Mouse (Mus musculus): ENCODE measurements around the gene Marco. TPM values are rescaled to one million over a fixed set of nuclear protein-coding genes. Genes with fewer than 3 reads are reported as not detected.

Gene Marco
- polyA plus RNA-seq, 2 experiments, result 24.1 to 27.2 TPM

DNA sequence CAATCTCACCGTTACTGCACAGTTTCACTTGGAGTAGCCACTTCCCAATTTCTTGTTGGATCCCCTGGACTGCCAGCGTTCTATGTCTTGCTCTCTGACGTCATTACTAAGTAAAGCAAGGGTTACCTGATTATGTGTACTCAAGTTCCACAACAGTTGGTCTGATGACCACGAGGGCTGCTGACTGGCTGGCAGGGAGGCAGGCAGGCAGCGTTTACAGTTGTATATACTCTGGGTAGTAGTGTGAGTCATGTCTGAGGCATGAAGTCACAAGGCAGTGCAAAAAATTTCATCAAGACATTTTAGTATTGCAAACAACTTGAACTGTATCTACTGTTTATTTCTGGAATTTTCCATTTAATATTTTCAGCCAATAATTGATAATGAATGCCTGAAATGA lies 74.7 kb downstream of the Marco start:
- H3K27ac ChIP-seq, result no peak overlapping the region
- TF ChIP-seq CTCF (IDR thresholded peaks at IDR 0.05; ENCODE audit: low read depth), result no peak
- TF ChIP-seq EP300 (IDR thresholded peaks at IDR 0.05; ENCODE audit: low read depth), result no peak
- H3K27me3 ChIP-seq (ENCODE audit: control insufficient read depth, insufficient read depth, low read length), result no peaks in the 10 kb centered on the region
- no peaks in the 10 kb centered on the region for H3K4me1 ChIP-seq (replicated peaks; ENCODE audit: control insufficient read depth in 2 of 2, insufficient read depth in 2 of 2, low read length in 1 of 2)
- H3K36me3 ChIP-seq (replicated peaks; ENCODE audit: control insufficient read depth, insufficient read depth, low read depth), result no peaks in the 10 kb centered on the region
- ATAC-seq (ENCODE audit: insufficient read depth), result no peak
- 46% methylated on average over 5 of the region's 5 CpGs for WGBS (ENCODE audit: insufficient replicate concordance)
- H3K9ac ChIP-seq (replicated peaks), result no peak overlapping the region
- no peaks in the 10 kb centered on the region for H3K9me3 ChIP-seq (ENCODE audit: control insufficient read depth, low read length)
- H3K4me2 ChIP-seq (ENCODE audit: low read depth), result no peak overlapping the region
- H3K4me3 ChIP-seq (ENCODE audit: insufficient read depth in 1 of 2, low read depth in 2 of 2, low read length in 2 of 2), result no peak overlapping the region
- no peak for DNase-seq (ENCODE audit: low read depth in 3 of 3, low spot score in 3 of 3)

DNA sequence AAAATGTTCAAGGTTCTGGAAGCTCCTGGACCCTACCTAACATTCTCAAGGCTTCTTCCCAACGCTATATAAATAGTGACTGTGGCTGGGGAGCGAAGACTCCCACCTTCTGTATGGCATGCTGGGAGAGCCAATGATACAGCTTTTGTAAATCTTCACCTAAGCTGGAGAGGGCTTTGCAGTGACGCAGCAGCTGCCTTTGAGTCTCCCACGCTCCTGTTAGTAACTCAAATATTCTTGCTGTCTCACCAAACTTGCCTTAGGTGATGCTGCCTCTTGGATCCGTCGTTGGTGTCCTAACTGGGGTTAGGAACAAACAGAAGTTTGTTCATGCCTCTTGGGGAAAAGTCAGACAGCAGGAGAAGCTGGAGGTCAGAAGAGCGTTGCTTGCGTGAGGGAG lies 79.2 kb downstream of the Marco start:
- Histone ChIP-seq H3K27ac (no peak overlapping the region), H3K4me3 (ENCODE audit: insufficient read depth in 1 of 2, low read depth in 2 of 2, low read length in 2 of 2) (no peak overlapping the region), H3K9me3 (ENCODE audit: control insufficient read depth, low read length) (no peaks in the 10 kb centered on the region), H3K36me3 (replicated peaks; ENCODE audit: control insufficient read depth, insufficient read depth, low read depth) (no peaks in the 10 kb centered on the region), H3K27me3 (ENCODE audit: control insufficient read depth, insufficient read depth, low read length) (no peaks in the 10 kb centered on the region), H3K4me1 (replicated peaks; ENCODE audit: control insufficient read depth in 2 of 2, insufficient read depth in 2 of 2, low read length in 1 of 2) (no peaks in the 10 kb centered on the region), H3K4me2 (ENCODE audit: low read depth) (no peak overlapping the region), H3K9ac (replicated peaks) (no peak overlapping the region)
- no peak for ATAC-seq (ENCODE audit: insufficient read depth)
- TF ChIP-seq CTCF (IDR thresholded peaks at IDR 0.05; ENCODE audit: low read depth) (no peak), EP300 (IDR thresholded peaks at IDR 0.05; ENCODE audit: low read depth) (no peak)
- DNase-seq (ENCODE audit: low read depth in 3 of 3, low spot score in 3 of 3), result no peak
- WGBS (ENCODE audit: insufficient replicate concordance), result 54% methylated on average over 8 of the region's 8 CpGs

Other genes with a start within 250 kb of the Marco start
- gene Steap3, start 232.3 kb downstream of the Marco start, polyA plus RNA-seq (2012; rRNA removed), result 38.8 and 42.2 TPM in 2 replicates
- gene Steap3, start 232.3 kb downstream of the Marco start, polyA plus RNA-seq (2014; fragmentation: Nextera tagmentation; extraction: Ambion mirVana), result 39.1 and 46.2 TPM in 2 replicates
- not detected in 2 replicates for gene C1ql2, start 164.4 kb downstream of the Marco start, polyA plus RNA-seq (2012; rRNA removed)
- not detected in 2 replicates for gene C1ql2, start 164.4 kb downstream of the Marco start, polyA plus RNA-seq (2014; fragmentation: Nextera tagmentation; extraction: Ambion mirVana)
- gene En1, start 97.4 kb upstream of the Marco start, polyA plus RNA-seq (2012; rRNA removed), result 0.01 TPM in 1 of 2 replicates, not detected in the other
- gene En1, start 97.4 kb upstream of the Marco start, polyA plus RNA-seq (2014; fragmentation: Nextera tagmentation; extraction: Ambion mirVana), result not detected in 2 replicates